Mouse (Mus musculus) midbrain, embryonic 15.5 days (tissue): ENCODE measurements at regions not wholly inside any gene's neighbourhood (a gene's known extent, or its start where the extent isn't known, plus 50 kb on each side); places are given as distances from the start of the nearest gene placed in this dataset.
A peak's percentile ranks its signal among the peaks of the same experiment; 100 is the strongest.

ENCODE experiments used
- ATAC-seq: fragments of 200-750 bp; cut with Nextera tagmentation; replicated peaks from 2 replicates; pipeline ENCODE4 v1.8.0; 2017; ENCODE audit warnings: moderate TSS enrichment
- H3K27ac ChIP-seq: fragments of 300-500 bp; sonication (generic); 2 replicates; pipeline ENCODE4 v1.5.1; 2015; ENCODE audit warnings: mild to moderate bottlenecking, inconsistent platforms
- H3K27me3 ChIP-seq: fragments of 300-500 bp; sonication (generic); replicated peaks from 2 replicates; pipeline ENCODE4 v1.6.1; 2015; ENCODE audit warnings: inconsistent platforms
- H3K36me3 ChIP-seq: fragments of 300-500 bp; sonication (generic); replicated peaks from 2 replicates; pipeline ENCODE4 v1.6.1; 2015; ENCODE audit warnings: inconsistent platforms
- H3K4me1 ChIP-seq: fragments of 300-500 bp; sonication (generic); 2 replicates; pipeline ENCODE4 v1.6.1; 2015; ENCODE audit warnings: inconsistent platforms
- H3K4me2 ChIP-seq: fragments of 300-500 bp; sonication (generic); 2 replicates; pipeline ENCODE4 v1.6.1; 2015; ENCODE audit warnings: inconsistent platforms, mild to moderate bottlenecking, moderate library complexity
- H3K4me3 ChIP-seq: fragments of 300-500 bp; sonication (generic); 2 replicates; pipeline ENCODE4 v1.5.1; 2015; ENCODE audit warnings: mild to moderate bottlenecking, inconsistent platforms
- H3K9ac ChIP-seq: fragments of 300-500 bp; sonication (generic); 2 replicates; pipeline ENCODE4 v1.6.1; 2015; ENCODE audit warnings: mild to moderate bottlenecking, inconsistent platforms
- H3K9me3 ChIP-seq: fragments of 300-500 bp; sonication (generic); 2 replicates; pipeline ENCODE4 v1.6.1; 2016; ENCODE audit warnings: inconsistent platforms
- WGBS: fragments of 180-500 bp; shearing (Covaris S2); methylation state at CpG from one replicate; pipeline ENCODE4 v1.1.7; 2015; ENCODE audit warnings: mixed read lengths; 5-methylcytosine and 5-hydroxymethylcytosine counted together

GRCm38 (mm10) chr14:110685247-110685646, 69.7 kb downstream of the Slitrk6 start:
- no peak for ATAC-seq
- no peak overlapping the region for H3K9ac ChIP-seq
- WGBS = 83% methylated on average over 1 of the region's 1 CpGs
- no peaks in the 10 kb centered on the region for H3K4me1 ChIP-seq
- no peaks in the 10 kb centered on the region for H3K27me3 ChIP-seq
- H3K36me3 ChIP-seq = no peaks in the 10 kb centered on the region
- H3K4me3 ChIP-seq = no peak overlapping the region
- no peak overlapping the region for H3K4me2 ChIP-seq
- no peak overlapping the region for H3K27ac ChIP-seq
- no peaks in the 10 kb centered on the region for H3K9me3 ChIP-seq

DNA sequence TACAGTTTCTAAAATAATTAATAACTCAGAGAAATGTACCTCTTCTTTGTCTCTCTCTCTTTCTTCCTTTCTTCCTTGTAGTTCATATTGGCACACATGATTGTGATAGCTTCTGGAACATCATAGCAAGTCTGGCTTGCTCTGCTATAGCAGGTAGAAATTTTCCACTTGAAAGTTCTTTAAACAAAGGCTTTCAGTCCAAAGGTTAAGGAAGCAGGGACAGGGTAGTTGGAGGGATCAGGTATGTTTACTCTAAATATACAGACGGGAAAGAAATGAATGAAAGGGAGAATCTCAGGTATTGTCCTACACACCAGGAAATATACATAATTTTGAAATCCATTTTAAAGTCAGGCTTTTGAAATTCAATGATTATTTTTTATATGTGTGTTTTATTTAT, 75.2 kb downstream of the Slitrk6 start:
- no peaks in the 10 kb centered on the region for H3K4me1 ChIP-seq
- no peaks in the 10 kb centered on the region for H3K9me3 ChIP-seq
- H3K4me3 ChIP-seq = no peak overlapping the region
- H3K36me3 ChIP-seq = no peaks in the 10 kb centered on the region
- H3K27me3 ChIP-seq = no peaks in the 10 kb centered on the region
- 78% methylated on average over 1 of the region's 1 CpGs for WGBS
- no peak overlapping the region for H3K9ac ChIP-seq
- H3K4me2 ChIP-seq = no peak overlapping the region
- ATAC-seq = no peak
- H3K27ac ChIP-seq = no peak overlapping the region

DNA sequence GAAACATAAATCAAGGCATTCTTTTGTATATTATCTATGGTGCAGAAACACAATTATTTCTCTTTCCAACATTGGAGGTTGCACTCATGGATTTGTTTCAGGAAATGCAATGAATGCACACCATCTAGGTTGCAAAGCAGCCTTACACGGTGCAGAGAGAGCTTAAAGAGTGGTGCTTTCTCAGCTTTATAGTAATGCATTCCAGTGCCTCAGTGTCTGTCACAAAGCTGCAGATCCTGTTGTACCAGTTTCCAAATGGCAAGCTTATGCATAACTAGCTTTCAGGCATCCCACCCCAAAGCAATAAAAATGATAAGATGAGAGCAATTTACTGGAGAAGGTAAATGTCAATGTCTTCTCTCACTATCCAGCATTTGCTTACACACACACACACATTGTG, 89.2 kb downstream of the Slitrk6 start:
- no peak overlapping the region for H3K27ac ChIP-seq
- whole genome bisulfite sequencing = 76% methylated on average over 1 of the region's 1 CpGs
- H3K9ac ChIP-seq = no peak overlapping the region
- H3K4me2 ChIP-seq = no peak overlapping the region
- H3K4me3 ChIP-seq = no peak overlapping the region
- ATAC-seq = no peak
- no peaks in the 10 kb centered on the region for H3K9me3 ChIP-seq
- H3K4me1 ChIP-seq = no peaks in the 10 kb centered on the region
- H3K27me3 ChIP-seq = no peaks in the 10 kb centered on the region
- H3K36me3 ChIP-seq = no peaks in the 10 kb centered on the region

- H3K36me3 ChIP-seq = no peaks in the 10 kb centered on the region
- ATAC-seq = no peak
- 70% methylated on average over 2 of the region's 2 CpGs for WGBS
Observed at GRCm38 (mm10) chr14:110663231-110663630, 91.7 kb downstream of the Slitrk6 start.

DNA sequence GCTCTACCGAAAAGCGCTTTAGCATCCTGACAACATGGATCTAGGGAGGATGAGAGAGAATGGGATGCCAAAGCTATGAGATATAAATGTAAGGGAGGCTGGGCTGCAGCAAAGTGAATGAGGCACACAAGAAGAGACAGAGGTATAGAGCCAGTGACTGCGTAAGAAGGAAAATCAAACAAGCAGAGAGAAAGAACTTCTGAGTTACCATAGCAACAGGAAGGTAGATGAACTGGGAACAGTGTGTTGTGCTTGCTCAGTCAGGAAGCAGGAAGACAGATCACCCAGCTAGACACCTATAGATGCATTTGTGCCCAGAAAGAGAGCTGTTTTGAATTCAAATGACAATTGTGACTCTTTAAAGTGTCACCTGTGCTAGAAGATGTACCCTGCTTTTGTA, 120.8 kb downstream of the Slitrk6 start:
- 0 out of 2 replicates have a peak overlapping the region, but pooled peaks have one; percentile 42 for H3K27ac ChIP-seq
- H3K27me3 ChIP-seq = no peaks in the 10 kb centered on the region

More at GRCm38 (mm10) chr14:110663231-110663630, 91.7 kb downstream of the Slitrk6 start:
- Histone ChIP-seq H3K4me3 (no peak overlapping the region), H3K27me3 (no peaks in the 10 kb centered on the region), H3K4me1 (no peaks in the 10 kb centered on the region), H3K9ac (no peak overlapping the region), H3K4me2 (no peak overlapping the region), H3K9me3 (no peaks in the 10 kb centered on the region), H3K27ac (no peak overlapping the region)

GRCm38 (mm10) chr14:110623716-110624115, 131.2 kb downstream of the Slitrk6 start:
- Histone ChIP-seq H3K27ac (no peak overlapping the region), H3K27me3 (no peaks in the 10 kb centered on the region), H3K4me2 (no peak overlapping the region), H3K36me3 (no peaks in the 10 kb centered on the region), H3K4me1 (no peaks in the 10 kb centered on the region), H3K9me3 (no peaks in the 10 kb centered on the region), H3K4me3 (no peak overlapping the region), H3K9ac (no peak overlapping the region)
- WGBS = 49% methylated on average over 2 of the region's 2 CpGs
- ATAC-seq = no peak

More for the DNA sequence above, 120.8 kb downstream of the Slitrk6 start:
- H3K4me3 ChIP-seq = no peak overlapping the region
- peak; percentile 98 for ATAC-seq
- H3K4me1 ChIP-seq = no peaks in the 10 kb centered on the region
- no peak overlapping the region for H3K4me2 ChIP-seq
- no peaks in the 10 kb centered on the region for H3K36me3 ChIP-seq
- H3K9ac ChIP-seq = no peak overlapping the region
- 61% methylated on average over 3 of the region's 3 CpGs for WGBS
- H3K9me3 ChIP-seq = no peaks in the 10 kb centered on the region

DNA sequence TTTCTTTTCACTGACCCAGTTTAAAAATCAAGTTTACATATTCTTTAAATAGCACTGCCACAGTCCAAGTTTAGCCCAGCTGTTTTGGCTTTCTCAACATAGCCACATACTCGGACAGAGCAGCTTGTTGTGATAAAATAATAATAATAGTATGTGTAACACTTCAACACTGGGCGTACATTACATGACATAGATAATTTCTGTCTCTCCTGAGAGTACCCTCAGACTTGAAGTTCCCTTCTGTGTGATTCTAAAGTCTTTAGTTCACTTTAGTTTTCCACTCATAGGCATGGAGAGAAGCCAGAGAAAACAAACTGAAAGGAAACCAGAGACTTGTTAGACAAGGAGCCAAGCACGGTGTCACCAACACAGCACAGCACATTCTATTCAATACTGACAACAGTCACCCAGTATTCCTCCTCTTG, 136.4 kb downstream of the Slitrk6 start:
- no peaks in the 10 kb centered on the region for H3K9me3 ChIP-seq
- no peak overlapping the region for H3K27ac ChIP-seq
- no peak for ATAC-seq
- H3K36me3 ChIP-seq = no peaks in the 10 kb centered on the region
- no peak overlapping the region for H3K4me2 ChIP-seq
- H3K27me3 ChIP-seq = no peaks in the 10 kb centered on the region
- H3K9ac ChIP-seq = no peak overlapping the region
- 76% methylated on average over 3 of the region's 3 CpGs for WGBS
- H3K4me3 ChIP-seq = no peak overlapping the region
- no peaks in the 10 kb centered on the region for H3K4me1 ChIP-seq

DNA sequence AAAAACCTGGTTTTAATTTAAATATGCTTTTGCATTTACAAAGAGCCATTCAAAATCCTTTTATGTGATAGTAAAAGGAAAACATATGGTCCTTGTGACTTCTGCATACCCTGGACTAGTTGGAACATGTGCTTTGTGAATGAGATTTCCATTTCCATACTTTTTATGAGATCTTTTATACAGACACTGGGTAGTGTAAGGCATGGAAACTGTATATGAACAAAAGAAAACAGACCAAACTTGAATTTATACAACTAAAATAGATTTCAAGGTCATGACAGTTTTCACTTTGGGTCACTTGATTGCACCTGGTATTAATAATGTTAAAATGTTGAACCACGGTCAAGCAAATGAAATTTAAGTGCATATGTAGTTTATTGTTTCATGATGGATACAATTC, 138.5 kb downstream of the Slitrk6 start:
- H3K4me2 ChIP-seq = no peak overlapping the region
- H3K4me1 ChIP-seq = no peaks in the 10 kb centered on the region
- no peaks in the 10 kb centered on the region for H3K9me3 ChIP-seq
- ATAC-seq = no peak
- 87% methylated on average over 1 of the region's 1 CpGs for WGBS
- H3K36me3 ChIP-seq = no peaks in the 10 kb centered on the region
- H3K27ac ChIP-seq = no peak overlapping the region
- H3K27me3 ChIP-seq = no peaks in the 10 kb centered on the region
- H3K4me3 ChIP-seq = no peak overlapping the region
- H3K9ac ChIP-seq = no peak overlapping the region

GRCm38 (mm10) chr14:110580311-110580710, 174.6 kb downstream of the Slitrk6 start:
- H3K4me1 ChIP-seq = no peaks in the 10 kb centered on the region
- H3K9ac ChIP-seq = no peak overlapping the region
- H3K36me3 ChIP-seq = no peaks in the 10 kb centered on the region
- no peak for ATAC-seq
- H3K27me3 ChIP-seq = no peaks in the 10 kb centered on the region
- no peak overlapping the region for H3K27ac ChIP-seq
- no peak overlapping the region for H3K4me3 ChIP-seq
- WGBS = 84% methylated on average over 3 of the region's 3 CpGs
- H3K4me2 ChIP-seq = no peak overlapping the region
- no peaks in the 10 kb centered on the region for H3K9me3 ChIP-seq

- 100% methylated on average over 2 of the region's 2 CpGs for WGBS
- no peaks in the 10 kb centered on the region for H3K36me3 ChIP-seq
- no peak overlapping the region for H3K9ac ChIP-seq
- H3K4me2 ChIP-seq = no peak overlapping the region
- H3K27me3 ChIP-seq = no peaks in the 10 kb centered on the region
- H3K4me3 ChIP-seq = no peak overlapping the region
- H3K27ac ChIP-seq = no peak overlapping the region
- ATAC-seq = no peak
- no peaks in the 10 kb centered on the region for H3K9me3 ChIP-seq
- H3K4me1 ChIP-seq = no peaks in the 10 kb centered on the region
Observed at GRCm38 (mm10) chr14:110570717-110571116, 184.2 kb downstream of the Slitrk6 start.

DNA sequence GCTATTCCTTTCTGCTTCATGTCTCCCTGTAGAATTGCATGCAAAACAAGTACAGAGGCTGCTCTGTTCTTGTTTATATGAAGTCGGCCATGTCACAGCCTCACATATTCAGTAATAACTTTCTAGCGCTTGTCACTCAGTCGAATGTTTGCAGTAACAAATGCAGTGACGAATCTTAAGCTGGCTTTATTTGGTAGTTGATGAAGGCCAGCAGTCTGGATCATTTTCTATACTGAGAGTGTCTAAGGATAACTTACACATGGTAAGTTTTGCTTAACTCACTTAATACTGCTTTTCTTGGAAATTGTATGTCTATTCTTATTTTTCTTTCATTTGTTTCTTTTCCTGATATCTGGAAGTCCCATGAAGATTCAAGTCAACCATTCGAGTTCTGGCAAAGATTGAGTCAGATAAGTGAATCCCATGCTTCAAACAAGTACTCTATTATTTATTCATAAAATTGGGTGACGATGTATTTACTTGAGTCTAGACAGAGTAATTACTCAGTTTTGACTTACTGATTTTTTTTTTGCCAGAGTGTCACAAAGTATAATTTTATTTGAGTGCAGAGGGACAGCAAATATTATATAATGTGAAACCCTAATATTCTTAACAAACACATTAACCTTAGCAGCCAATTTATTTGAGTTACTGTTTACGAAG, 189.0 kb downstream of the Slitrk6 start:
- H3K4me3 ChIP-seq = no peak overlapping the region
- no peak overlapping the region for H3K4me2 ChIP-seq
- no peak for ATAC-seq
- H3K4me1 ChIP-seq = no peaks in the 10 kb centered on the region
- no peak overlapping the region for H3K9ac ChIP-seq
- H3K27ac ChIP-seq = no peak overlapping the region
- H3K9me3 ChIP-seq = no peaks in the 10 kb centered on the region
- H3K36me3 ChIP-seq = no peaks in the 10 kb centered on the region
- WGBS = 85% methylated on average over 7 of the region's 7 CpGs
- no peaks in the 10 kb centered on the region for H3K27me3 ChIP-seq

DNA sequence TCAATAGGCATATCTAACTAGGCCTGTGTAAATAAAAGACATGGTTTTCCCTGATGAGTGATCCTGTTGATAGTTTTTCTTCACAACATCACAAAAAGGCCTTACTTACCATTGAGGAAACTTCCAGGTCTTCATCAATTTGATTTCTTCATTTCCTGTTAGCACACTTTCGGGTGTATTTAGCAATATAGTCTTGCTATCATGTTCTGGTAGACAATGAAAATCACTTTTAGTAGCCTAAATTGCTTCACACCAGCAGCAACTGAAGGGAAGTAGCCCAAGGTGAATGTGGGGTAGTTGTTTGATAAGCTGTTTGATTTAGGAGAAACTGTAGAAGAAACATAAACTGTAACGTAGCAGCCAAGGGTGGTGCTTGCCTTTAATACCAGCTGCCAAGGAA, 190.3 kb downstream of the Slitrk6 start:
- WGBS = 88% methylated on average over 2 of the region's 2 CpGs
- Histone ChIP-seq H3K9me3 (no peaks in the 10 kb centered on the region), H3K4me2 (no peak overlapping the region), H3K27me3 (no peaks in the 10 kb centered on the region), H3K27ac (no peak overlapping the region), H3K36me3 (no peaks in the 10 kb centered on the region), H3K4me1 (no peaks in the 10 kb centered on the region), H3K4me3 (no peak overlapping the region), H3K9ac (no peak overlapping the region)
- ATAC-seq = no peak

GRCm38 (mm10) chr14:110545265-110545664, 209.7 kb downstream of the Slitrk6 start:
- Histone ChIP-seq H3K4me1 (no peaks in the 10 kb centered on the region), H3K4me2 (no peak overlapping the region), H3K27me3 (no peaks in the 10 kb centered on the region), H3K9ac (no peak overlapping the region), H3K9me3 (no peaks in the 10 kb centered on the region), H3K27ac (no peak overlapping the region), H3K36me3 (no peaks in the 10 kb centered on the region), H3K4me3 (no peak overlapping the region)
- no peak for ATAC-seq
- WGBS = 79% methylated on average over 7 of the region's 7 CpGs
